Mouse (Mus musculus): ENCODE measurements around the gene Olfr1012.
"Not testable (repeated sequence)": the region's sequence is repeated elsewhere in the genome, so short reads cannot be mapped to it uniquely, and the experiment has no call there.

The Olfr1012 gene

DNA sequence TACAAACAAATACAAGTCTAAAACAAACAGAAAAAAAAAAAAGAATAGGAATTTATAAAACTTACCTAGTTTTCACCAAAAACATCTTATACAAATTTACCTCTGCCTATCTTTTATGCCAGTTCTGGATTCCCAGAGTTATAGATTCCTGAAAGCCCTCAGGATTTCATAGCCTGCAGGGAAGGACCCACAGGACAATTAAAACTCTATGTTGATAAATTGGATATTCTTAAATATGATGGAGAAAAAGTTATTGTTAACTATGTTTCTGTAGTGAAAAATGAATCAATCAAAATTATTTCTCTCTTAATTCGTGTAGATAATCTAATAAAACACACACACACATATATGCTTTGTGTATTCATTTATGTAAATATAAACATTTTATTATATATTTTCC lies at the start of gene Olfr1012:
TSS of gene Olfr1012 (minus strand) at position 101 of the 400 bp plus-strand sequence.
- DNase-seq (ENCODE audit: low read depth, low spot score), result no peak

DNA sequence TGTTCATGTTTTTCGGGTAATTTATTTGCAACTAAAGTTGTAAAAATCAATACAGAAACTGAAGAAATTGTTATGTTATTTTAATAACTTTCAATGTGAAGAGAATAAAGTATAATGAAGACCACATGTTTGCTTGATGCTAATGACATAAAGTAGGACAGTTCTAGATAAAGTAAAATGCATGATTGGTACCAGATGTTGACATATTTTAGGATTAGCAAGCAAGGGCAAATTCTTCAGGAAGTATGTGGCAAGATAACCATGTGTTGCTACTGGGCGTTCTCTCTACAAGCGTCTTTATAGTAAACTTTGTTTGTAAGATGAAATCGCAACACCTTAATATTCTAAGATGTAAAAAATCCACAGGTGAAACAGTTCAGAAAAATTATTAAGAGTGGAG lies 41.9 kb upstream of the Olfr1012 start:
- no peak for DNase-seq (ENCODE audit: low read depth, low spot score)

DNA sequence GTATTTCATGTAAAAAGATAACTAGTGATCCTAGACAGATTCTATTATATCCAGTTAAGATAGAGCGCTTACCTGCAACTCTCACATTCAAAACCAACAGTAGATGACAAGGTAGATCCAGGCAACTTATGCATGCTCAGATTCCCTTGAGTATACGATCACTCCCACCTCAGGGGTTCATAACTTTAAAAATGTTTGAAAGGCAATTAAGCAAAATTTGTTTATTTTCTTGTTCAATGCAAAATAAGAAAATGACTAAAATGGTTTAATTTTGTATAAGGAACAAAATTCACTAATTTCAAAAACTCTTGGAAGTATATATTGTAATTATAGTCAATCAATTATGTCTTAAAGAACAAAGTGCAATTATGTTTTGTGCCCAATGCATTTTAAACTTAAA lies 39.9 kb upstream of the Olfr1012 start, which contains the start of gene Olfr1016:
TSS of gene Olfr1016 (minus strand) at position 101 of the 400 bp plus-strand sequence.
- no peak for DNase-seq (ENCODE audit: low read depth, low spot score)

DNA sequence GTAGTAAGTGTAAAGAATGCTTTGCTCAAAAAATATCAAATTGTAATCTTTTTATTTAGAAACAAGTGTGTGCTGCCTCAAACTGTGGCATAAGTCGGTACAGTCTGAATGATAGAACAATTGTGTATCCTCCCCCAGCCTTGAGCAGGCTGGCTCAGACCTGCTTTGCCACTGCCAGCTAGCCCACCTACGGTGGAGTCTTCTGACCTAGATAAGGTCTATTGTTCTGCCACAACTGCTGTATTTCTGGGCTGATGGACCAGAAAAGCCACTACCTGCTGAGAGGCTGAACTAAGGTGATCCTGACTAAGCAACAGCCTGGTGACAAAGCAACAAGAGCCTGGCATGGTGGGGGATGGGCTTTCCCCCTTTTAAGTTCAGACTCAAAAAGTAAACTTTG lies 29.8 kb upstream of the Olfr1012 start:
- no peak for DNase-seq (ENCODE audit: low read depth, low spot score)

DNA sequence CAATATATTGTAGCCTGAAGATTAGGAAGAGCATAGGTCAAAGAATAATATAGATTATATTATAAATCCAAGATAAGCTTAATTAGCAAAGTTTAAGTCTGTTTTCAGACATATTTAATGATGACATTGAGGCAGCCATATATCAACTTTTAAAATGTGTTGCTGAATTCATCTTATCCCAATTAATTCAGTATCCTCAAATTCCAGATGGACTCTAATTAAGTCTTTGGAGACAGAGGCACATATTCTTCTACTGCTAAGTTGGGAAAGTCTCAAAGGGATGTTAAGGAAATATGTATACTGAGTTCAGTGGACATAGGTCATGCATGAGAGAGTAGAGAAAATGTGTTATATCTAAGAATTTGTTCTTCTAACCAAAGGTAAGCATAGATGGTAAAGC lies 19.2 kb upstream of the Olfr1012 start, which contains the start of gene Olfr1015:
TSS of gene Olfr1015 (plus strand) at position 301 of the 400 bp plus-strand sequence.
- no peak for DNase-seq (ENCODE audit: low read depth, low spot score)

DNA sequence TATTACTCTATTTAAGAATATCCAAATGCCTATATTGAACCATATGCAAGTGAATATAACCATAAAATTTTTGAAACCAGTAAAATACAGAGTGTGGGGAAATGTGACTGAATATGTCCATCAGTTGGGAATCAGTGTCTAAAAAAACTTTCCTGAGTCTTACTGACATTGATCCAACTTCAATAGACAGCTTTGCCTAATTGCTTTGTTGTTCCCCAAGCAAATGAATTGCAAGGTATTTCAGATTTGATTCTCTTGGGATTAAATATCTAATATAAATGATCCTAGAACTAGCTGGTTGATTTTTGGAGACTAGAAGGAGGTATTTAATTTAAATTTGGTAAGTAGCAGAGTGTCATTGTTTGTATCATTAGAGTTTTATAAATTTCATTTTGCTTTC lies 9.8 kb upstream of the Olfr1012 start, which contains the start of gene Olfr1014:
TSS of gene Olfr1014 (plus strand) at position 301 of the 400 bp plus-strand sequence.
- DNase-seq (ENCODE audit: low read depth, low spot score), result no peak

DNA sequence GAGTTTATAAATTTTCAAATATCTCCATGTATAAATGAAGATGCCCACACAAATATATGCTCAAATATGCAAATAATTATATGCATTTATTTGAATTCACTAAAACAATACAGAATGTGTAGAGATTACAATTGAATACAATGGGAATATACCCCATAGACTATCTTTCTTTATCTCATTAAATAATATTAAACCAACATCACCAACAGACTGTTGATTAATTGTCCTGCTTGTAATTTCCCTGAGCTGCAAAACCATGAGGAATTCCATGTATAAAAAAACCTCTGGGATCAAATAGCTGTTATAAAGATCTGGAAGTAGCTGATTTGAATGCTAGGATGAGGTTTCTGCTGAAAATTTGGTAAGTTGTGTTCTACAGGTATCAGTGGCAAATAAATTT lies 4.2 kb upstream of the Olfr1012 start, which contains the start of gene Olfr1013:
TSS of gene Olfr1013 (plus strand) at position 301 of the 400 bp plus-strand sequence.
- no peak for DNase-seq (ENCODE audit: low read depth, low spot score)

DNA sequence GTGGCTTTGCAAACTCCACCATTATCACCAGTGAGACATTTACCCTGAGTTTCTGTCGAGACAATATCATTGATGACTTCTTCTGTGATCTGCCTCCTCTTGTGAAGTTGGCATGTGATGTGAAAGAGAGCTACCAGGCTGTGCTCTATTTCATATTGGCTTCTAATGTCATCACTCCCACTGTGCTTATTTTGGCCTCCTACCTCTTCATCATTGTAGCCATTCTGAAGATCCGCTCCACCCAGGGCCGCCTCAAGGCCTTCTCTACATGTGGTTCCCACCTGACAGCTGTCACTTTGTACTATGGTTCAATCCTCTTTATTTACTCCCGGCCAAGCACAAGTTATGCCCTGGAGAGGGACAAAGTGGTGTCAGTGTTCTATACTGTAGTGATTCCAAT lies 8.7 kb downstream of the Olfr1012 start:
- DNase-seq (ENCODE audit: low read depth, low spot score), result no peak

DNA sequence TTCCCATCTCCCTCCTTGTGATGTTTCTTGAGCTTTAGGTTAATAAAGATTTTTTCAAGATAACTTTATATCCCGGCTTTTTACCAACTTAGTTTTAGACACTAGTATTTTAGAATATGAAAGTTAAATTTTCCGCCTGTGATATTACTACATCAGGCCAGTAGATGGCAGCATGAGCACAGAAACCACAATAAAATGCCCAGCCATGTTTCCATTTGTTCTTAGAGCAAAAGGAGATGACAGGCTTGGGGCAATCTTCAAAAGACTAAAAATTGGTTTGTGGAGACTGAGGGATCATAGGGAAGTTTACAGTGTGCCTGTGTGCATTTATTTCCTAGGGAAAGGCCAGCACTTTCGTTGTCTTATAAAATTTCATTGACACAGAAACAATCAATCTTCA lies 36.8 kb downstream of the Olfr1012 start:
- DNase-seq (ENCODE audit: low read depth, low spot score), result peak; percentile 15

DNA sequence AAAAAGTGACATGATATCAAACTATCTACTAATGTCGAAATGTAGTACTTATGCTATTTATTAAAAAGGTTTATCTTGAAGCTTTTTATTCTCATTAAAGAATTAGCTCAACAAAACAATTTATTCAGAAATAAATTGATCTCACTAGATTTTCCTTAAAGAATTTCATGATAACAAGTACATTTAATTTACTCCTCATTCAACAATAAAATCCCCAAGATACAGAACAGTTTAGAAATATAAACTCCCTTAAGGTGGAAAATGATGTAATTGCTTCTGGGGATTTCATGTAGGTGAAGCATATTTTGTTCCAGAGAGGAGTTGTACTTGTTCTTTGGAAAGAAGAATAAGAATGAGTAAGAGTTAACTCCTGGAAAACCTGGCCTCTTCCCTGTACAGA lies 47.4 kb downstream of the Olfr1012 start, which contains the start of gene Olfr1009:
TSS of gene Olfr1009 (plus strand) at position 301 of the 400 bp plus-strand sequence.
- DNase-seq (ENCODE audit: low read depth, low spot score), result no peak

DNA sequence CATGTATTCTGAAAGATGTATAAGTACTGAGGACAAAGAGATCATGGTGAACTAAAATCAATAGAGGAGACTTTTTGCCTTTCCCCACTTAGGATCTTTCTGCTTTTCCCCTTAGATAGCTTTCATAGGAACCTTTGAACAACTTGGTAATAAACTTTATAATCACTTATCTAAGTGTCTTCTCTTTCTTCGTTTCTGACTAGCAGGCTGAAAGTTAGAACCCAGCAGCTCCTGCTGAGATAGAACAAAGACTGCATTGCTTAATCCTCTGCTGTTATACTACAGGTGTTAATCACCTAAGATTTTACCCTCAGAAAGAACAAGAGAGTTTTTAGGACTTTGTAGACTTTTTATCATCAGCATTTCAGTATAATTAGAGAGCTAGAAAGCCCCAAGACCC lies 51.4 kb downstream of the Olfr1012 start:
- DNase-seq (ENCODE audit: low read depth, low spot score), result no peak

DNA sequence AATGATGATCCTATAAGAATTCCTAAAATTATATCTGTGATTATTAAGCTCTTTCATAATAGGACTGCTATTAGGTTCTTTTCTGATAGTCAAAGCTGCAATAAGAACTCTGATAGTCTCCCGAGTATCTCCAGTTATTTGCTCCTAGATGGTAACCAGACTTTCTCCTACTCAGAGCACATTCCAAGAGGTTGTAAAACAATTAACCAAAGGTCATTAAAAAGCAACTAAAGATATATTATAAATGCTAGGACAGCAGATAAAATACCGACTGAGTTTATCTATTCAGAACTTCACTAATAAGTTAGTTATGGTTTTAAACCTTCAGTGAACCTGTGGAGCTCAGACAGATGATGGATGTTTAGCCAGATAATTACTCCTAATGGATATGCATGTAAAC lies 51.9 kb downstream of the Olfr1012 start:
- not testable (repeated sequence) for DNase-seq (ENCODE audit: low read depth, low spot score)

Measured in telencephalon, adult 2 months (tissue).